Mouse (Mus musculus) left cerebral cortex, adult 2 months (tissue): ENCODE measurements at regions not wholly inside any gene's neighbourhood (a gene's known extent, or its start where the extent isn't known, plus 50 kb on each side); places are given as distances from the start of the nearest gene placed in this dataset.

Experiments used
- DNase-seq, 2 experiments: peaks; one replicate each; pipeline ENCODE4 v3.0.0; 2021 to 2022; ENCODE audit warnings: low spot score in 2 of 2, mixed read lengths in 1 of 2; ENCODE audit errors: extremely low spot score in 1 of 2
- H3K27ac ChIP-seq: fragments of 200-600 bp; 2 replicates; pipeline ENCODE4 v1.8.1; 2022
- H3K4me3 ChIP-seq: fragments of 200-600 bp; 2 replicates; pipeline ENCODE4 v1.8.1; 2022
- CTCF ChIP-seq: fragments of 200-600 bp; IDR thresholded peaks from 2 replicates; pipeline ENCODE4 v1.8.1; 2022; ENCODE audit warnings: antibody characterized with exemption, mild to moderate bottlenecking, moderate library complexity
- intact Hi-C: fragments of 180-260 bp; cut with DNase I; formaldehyde crosslinking; loops from one replicate; pipeline ENCODE4 v1.15.1; 2025

DNA sequence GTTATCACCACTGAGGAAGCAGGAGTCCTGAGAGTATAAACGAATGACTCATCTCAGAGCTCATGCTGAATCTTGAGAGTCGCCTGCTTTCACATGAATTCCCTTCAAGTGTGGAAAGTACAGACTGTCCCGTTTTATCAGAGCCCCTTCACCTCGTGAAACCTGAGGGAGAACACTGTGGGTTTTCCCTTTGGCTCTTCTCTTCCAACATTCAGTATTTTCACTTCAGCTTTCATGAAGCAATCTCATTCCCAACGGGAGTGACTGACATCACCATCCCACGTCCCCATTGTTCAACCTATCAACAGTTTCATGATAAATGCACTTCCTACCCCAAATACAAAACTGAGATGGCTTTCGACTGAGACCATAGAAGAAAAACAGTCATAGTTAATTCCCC is 2521.3 kb upstream of the Gm7489 start:
- DNase-seq = no peak
- Histone ChIP-seq H3K27ac (no peak overlapping the region), H3K4me3 (no peak overlapping the region)
- no peak for TF ChIP-seq CTCF
- intact Hi-C loops = no loop called here

DNA sequence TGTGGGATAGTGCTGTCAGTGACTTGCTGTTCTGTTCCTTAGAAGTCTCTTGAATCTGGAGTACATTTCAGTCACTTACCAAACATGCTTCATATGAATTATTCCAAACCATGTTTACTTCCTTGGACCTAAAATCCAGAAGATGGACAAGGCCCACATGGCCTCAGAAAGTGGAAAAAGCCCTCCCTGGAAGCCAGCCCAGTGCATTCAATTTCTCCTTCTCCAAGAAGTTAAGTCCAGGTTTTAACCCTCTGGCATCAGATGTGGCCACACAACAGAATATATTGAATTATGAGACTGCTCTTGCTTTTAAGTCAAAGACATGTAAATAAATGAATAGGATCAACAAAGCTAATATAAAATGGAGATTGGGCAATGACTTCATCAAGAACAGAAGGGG is 2513.5 kb upstream of the Gm7489 start:
- Histone ChIP-seq H3K4me3 (no peak overlapping the region), H3K27ac (no peak overlapping the region)
- no peak for TF ChIP-seq CTCF
- intact Hi-C loops = no loop called here
- no peak for DNase-seq

DNA sequence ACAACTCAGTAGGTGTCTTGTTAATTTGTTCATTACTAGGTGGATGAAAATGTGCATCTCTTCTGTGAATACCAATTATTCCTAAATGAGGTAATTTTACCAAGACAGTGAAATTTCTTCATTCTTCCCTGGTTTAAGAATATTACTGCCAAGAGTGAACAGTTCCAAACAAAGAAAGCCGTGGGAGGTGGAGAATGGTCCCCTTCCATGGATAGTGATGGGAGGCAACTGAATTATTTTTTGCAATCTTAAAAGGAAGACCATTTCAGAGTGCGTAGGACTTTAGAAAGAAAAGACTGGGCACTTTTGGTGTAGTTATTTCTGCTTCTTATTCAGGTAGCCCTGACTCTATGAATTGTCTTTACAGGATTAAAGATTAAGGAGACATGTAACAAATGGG is 2494.3 kb upstream of the Gm7489 start:
- Histone ChIP-seq H3K27ac (no peak overlapping the region), H3K4me3 (no peak overlapping the region)
- intact Hi-C loops = loop anchor here (2.0 to 10.0 kb wide), 3 partner anchors 184 to 254 kb away; no protein-coding TSS in a partner anchor
- no peak for DNase-seq
- TF ChIP-seq CTCF = no peak

DNA sequence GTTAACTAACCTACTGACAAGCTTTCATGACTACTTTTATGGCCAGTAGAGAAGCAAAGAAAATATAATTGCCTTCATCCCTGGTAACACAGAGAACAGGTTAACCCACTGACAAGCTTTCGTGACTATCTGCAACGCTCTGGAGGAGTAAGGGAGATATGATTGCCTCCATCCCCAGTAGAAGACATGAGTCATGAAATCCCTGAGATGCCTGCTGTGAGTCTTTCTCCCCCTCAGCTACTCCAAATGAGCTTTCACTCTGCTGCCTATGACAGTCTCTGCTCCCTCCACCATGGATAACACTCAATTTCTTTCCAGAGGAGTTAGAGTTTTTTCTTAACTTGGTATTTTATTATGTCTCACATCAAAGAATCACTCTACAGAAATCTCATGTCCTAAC is 2493.4 kb upstream of the Gm7489 start:
- no peak overlapping the region for H3K27ac ChIP-seq
- no peak for DNase-seq
- no peak for TF ChIP-seq CTCF
- intact Hi-C loops = loop anchor here (2.0 to 10.0 kb wide), 3 partner anchors 185 to 253 kb away; no protein-coding TSS in a partner anchor
- no peak overlapping the region for H3K4me3 ChIP-seq

DNA sequence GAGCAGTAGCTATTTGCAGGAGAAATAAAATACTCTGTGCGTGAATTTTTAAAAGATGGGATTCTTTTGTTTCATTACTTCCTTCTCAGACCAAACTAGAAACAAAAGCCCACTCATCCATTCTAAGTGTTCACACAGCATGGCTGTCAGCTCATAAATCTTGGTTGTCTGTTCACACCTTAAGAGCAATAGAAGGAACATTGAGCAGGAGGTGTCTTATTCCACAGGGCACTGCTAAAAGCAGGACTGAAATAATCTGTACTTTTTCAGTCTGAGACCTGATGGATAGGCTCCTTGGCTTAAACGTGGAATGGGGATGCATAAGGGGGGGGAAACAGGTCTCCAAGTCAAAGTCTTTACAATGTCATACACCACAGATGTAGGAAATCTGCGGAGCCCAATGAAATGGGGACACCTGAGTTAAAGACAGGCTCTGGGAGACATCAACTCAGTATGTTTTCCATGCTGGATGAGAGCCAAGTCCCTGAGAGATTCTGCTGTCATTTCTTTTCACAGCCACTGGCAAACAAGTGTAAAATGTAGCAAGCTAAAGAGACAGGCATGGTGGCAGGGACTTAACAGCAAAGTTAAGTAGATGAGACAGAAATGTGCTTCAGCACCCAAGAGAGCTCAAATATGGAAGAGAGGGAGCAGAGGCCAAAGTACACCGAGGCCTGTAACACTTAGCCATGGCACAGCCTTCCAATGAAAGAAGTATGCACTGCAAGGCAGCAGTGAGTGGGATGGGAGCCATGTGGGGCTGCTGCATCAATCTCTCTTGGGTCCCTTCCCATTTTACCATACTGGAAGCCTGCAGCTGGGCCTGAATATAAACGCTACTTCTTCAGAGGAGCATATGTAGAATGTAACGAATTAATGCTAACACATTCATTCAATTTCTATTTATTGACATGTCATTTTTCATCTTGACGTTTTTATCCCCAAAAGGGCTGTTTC is 2492.0 kb upstream of the Gm7489 start:
- intact Hi-C loops = loop anchor here (1.0 to 10.0 kb wide), 4 partner anchors 79 to 366 kb away; no protein-coding TSS in a partner anchor
- H3K4me3 ChIP-seq = no peak overlapping the region
- no peak for DNase-seq
- TF ChIP-seq CTCF = no peak
- H3K27ac ChIP-seq = no peak overlapping the region

DNA sequence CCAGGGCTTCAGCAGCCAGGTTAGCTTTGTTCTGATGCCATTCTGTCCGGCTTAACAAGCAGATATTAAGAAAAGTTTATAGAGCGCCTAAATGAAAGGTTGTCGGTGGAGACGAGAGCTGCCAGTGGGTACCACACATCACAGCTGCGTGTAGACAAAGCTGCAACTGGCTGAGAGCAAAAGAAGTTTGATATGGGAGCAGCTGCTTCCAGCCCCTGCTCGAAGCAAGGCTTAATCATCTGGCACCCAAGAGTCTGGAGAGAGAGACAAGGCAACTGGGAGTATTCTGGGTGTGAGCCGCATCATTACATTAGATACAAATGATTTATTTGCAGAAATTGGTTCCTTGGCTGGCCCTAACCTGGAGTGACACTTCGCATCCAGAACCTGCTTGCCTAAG is 2488.7 kb upstream of the Gm7489 start:
- Histone ChIP-seq H3K4me3 (no peak overlapping the region), H3K27ac (no peak overlapping the region)
- TF ChIP-seq CTCF = no peak
- intact Hi-C loops = loop anchor here (10.0 kb wide), 1 partner anchor 249 kb away; no protein-coding TSS in a partner anchor
- no peak for DNase-seq

DNA sequence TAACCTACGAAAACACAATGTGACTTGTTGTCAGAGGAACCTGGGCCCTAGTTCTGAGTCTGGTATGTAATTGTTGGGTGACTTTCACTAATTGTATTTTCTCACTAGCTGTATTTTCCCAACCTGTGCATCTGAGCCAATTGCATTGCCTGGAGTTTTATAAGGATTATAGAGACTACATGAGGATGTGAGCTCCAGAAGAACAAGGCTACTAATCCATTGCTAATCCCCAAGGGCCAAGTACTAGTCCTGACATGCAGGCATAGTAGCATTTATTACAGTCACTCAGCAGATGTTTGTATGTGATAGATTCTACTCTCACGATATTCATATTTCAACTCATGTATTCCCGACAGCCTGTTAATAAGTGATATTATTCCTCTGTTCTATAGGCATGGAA is 2481.1 kb upstream of the Gm7489 start:
- no peak for TF ChIP-seq CTCF
- no peak overlapping the region for H3K27ac ChIP-seq
- no peak overlapping the region for H3K4me3 ChIP-seq
- intact Hi-C loops = no loop called here
- no peak for DNase-seq

DNA sequence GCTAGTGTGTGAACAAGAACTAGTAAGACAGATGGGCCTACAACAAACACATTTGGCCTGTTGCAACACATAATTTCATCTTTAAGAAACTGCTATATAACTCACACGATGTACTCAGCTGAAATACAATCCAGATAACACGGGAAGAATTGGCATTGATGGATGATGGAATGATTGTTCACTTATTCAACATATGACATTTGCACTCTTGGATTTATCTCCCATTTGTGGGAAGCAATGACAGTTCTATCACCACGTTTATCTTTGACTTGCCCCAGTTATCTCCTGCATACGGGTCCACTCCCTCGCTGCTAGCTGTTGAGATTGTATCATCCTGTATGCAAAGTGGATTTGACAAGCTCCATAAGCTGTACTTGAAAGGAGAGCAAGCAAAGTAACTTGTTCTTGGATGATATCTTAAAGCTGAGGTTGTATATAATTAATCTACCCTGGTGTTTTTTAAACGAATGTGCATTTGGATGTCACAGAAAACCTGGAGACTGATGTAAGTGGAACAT is 2474.9 kb upstream of the Gm7489 start:
- intact Hi-C loops = no loop called here
- TF ChIP-seq CTCF = no peak
- DNase-seq = no peak

DNA sequence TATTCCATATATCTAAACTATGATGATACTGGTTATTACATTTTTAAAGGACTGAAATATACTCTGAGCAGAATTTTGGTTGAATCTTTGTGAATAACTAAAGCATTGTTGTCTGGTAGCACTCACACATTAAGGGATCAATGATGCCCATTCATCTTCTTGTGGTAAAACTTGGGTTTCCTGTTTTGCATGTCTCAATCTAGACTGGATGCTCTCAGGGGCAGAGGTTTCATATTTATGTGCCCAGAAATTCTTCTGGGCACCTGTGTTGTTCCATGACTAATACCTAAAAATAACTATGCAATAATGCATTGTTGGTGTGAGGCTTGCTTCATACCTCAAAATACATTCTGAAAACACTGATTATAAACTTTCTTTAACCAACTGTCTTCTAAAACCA is 2472.7 kb upstream of the Gm7489 start:
- no peak overlapping the region for H3K27ac ChIP-seq
- no peak for DNase-seq
- no peak overlapping the region for H3K4me3 ChIP-seq
- intact Hi-C loops = no loop called here
- no peak for TF ChIP-seq CTCF

More for the DNA sequence above, 2474.9 kb upstream of the Gm7489 start:
- Histone ChIP-seq H3K4me3 (no peak overlapping the region), H3K27ac (no peak overlapping the region)

DNA sequence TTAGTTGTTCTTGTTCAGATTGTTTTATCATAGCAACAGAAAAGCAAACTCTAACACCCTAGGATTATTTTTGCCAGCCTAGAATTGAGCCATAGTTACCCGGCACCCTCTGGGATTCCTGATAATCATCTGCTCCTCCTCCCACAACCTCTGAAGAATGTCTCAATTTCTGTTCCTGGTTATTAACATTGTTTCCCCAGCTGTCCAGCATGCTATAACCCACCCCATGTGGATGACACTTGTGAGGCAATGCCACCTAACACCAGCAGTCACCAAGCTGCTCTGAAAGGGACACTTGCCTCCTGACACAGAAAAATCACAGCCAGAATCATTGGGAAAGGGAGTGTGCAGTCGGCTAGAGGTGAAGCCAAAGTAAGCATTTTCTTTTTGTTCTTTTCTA is 2442.1 kb upstream of the Gm7489 start:
- intact Hi-C loops = no loop called here
- no peak for TF ChIP-seq CTCF
- Histone ChIP-seq H3K27ac (no peak overlapping the region), H3K4me3 (no peak overlapping the region)
- DNase-seq = no peak

DNA sequence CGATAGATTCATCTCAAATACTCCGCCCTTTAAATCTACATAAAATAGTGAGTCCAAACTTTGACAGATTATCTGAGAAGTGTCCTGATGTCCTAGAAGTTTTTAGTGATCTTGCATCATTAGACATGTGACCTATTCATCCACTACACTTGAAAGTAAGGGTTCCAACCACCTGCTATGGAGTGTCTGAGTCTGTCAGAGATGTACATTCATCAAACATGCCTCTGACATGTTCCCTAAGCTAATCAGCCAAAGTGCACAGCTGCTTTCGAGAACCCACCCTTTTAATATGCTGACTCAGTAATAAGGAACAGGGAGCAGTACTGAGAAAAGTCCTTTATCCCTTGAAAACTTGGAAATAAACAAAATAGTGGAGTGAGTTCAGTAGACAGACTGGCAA is 2414.8 kb upstream of the Gm7489 start:
- Histone ChIP-seq H3K4me3 (no peak overlapping the region), H3K27ac (no peak overlapping the region)
- no peak for TF ChIP-seq CTCF
- intact Hi-C loops = loop anchor here (5.0 kb wide), 3 partner anchors 127 to 263 kb away; no protein-coding TSS in a partner anchor
- no peak for DNase-seq

DNA sequence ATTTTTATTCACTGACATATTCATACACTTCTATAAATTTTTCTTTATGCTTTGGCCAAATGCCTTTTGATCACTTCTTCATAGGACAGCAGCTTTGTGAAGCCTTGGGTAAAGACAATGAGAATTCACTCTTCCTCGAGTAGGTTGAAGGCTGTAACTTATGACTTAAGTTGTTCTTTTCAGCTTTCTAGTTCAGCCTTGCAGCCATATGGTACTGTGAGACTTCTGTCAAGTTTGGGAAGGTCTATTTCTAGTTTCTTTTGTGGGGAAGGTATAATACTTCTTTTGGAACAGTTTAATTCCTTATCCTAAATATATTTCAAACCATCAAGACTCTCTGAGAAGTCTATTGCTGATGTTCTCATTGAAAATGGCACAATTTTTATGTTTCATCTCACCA is 2413.6 kb upstream of the Gm7489 start:
- no peak for DNase-seq
- Histone ChIP-seq H3K4me3 (no peak overlapping the region), H3K27ac (peak overlapping the region; percentile 45; the same call in 1 of the 2 replicates)
- intact Hi-C loops = loop anchor here (1.0 to 5.0 kb wide), 4 partner anchors 79 to 264 kb away; no protein-coding TSS in a partner anchor
- no peak for TF ChIP-seq CTCF
